Mouse (Mus musculus) splenic B cell, adult 2 months (primary cell): ENCODE results near the gene Fam118a.

Experiments
- DNase-seq: peaks from one replicate; pipeline ENCODE4 v3.0.0-alpha.2; 2011; ENCODE audit warnings: low read depth, low spot score
- H3K27me3 ChIP-seq: 2 replicates; pipeline ENCODE4 v1.6.1; 2012; ENCODE audit warnings: mild to moderate bottlenecking, low read length, moderate library complexity, mixed read lengths; ENCODE audit not compliant: control insufficient read depth, poor library complexity, insufficient read depth, severe bottlenecking
- H3K36me3 ChIP-seq: 2 replicates; pipeline ENCODE4 v1.6.1; 2012; ENCODE audit warnings: mild to moderate bottlenecking, low read length, moderate library complexity, mixed read lengths; ENCODE audit not compliant: control insufficient read depth, poor library complexity, insufficient read depth, severe bottlenecking

The Fam118a gene

DNA sequence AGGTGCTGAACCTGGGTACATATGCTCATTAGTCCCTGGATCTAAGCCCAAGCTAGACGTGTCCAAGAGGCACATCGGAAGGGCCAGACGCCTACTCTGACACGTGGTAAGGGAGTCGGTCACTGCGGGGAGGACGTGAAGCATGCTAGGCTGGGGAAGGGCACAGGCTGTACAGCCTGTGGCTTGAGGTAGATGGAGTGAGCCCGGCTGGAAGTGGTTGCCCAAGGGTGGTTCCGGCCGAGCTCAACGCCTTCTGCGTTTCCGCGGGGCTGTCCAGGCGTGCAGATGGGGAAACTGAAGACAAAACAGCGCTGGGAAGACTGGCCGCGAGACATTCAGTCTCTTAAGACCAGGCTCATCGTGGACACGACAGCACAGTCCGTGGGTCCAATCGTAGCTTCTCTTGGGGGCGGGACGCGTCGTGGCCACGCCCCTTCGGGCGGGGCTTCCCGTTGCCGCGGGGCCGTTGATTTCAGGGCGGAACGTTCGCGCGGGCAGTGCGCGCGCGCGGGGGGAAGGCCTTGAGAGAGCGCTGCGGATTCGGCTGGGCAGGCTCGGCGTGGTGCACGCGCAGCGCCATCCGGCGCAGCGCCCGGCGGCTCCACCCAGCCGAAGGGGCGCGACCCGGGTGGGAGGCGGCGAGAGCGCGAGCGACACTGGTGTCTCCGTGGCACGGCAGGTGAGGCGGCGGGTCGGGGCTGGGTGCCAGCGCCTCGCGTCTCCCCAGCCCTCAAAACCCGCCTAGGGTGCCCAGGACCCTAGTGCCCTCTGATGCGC, 8.0 kb downstream of the Fam118a start:
- DNase-seq = peak; percentile 97
- Histone ChIP-seq H3K36me3 (no peaks in the 10 kb centered on the region), H3K27me3 (no peaks in the 10 kb centered on the region)

GRCm38 (mm10) chr15:85037343-85037690, 8.6 kb downstream of the Fam118a start:
- H3K36me3 ChIP-seq = no peaks in the 10 kb centered on the region
- H3K27me3 ChIP-seq = no peaks in the 10 kb centered on the region
- no peak for DNase-seq

DNA sequence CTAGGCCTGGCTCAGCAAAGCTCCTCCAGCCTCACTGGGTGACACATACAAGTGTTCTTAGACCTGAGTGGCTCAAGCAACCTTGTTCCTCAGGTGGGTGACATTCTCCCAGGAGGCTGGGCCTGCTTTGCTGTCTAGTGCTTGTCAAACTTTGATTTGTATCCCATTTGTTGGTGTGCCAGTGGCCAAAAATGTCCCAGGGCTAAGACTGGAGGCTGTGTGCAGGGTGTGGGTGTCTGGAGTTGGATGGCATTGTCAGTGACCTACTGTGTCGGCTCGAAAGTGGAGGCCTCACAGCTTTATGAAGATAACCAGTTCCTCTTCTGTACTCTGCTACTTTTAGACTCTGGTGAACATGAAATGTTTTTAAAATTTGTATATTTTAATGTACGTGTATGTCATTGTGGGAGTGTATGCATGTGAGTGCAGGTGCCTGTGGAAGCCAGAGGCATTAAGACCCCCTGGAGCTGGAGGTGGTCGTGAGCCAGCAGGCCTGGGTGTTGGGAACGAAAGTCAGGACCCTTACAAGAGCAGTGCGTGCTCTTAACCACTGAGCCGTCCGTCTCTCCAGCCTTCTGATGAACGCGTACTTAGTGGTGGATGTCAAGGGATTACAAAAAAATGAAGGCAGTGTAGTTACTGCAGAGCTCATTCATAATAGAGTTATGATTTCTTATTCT, 12.9 kb downstream of the Fam118a start:
- DNase-seq = no peak
- Histone ChIP-seq H3K36me3 (no peaks in the 10 kb centered on the region; the same call in 1 of the 2 replicates), H3K27me3 (no peaks in the 10 kb centered on the region)

- Histone ChIP-seq H3K36me3 (no peaks in the 10 kb centered on the region; the same call in 1 of the 2 replicates), H3K27me3 (no peaks in the 10 kb centered on the region)
- DNase-seq = peak; percentile 88
These were observed 13.7 kb downstream of the Fam118a start for GRCm38 (mm10) chr15:85042361-85042954.

DNA sequence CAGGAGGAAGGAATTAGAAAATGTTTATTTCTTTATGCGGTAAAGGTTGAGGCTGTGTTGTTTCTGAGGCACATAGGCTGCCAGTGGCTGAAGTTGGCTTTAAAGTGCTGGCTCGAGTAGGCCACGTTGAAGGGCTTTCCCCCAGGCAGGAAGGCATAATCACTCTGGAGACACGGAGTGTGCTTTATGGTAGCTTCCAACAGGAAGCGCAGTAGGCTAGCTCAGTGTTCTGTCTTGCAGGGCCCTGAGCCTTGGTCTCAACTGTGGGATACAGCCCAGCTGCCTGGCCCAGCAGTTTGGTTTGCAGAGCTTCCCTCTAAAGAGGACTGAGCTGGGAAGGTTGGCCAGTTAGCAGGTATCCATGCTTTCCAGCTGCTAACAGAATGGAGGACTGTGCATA, 14.4 kb downstream of the Fam118a start:
- Histone ChIP-seq H3K27me3 (no peaks in the 10 kb centered on the region), H3K36me3 (no peaks in the 10 kb centered on the region; the same call in 1 of the 2 replicates)
- no peak for DNase-seq

GRCm38 (mm10) chr15:85043761-85044160, 15.0 kb downstream of the Fam118a start:
- no peak for DNase-seq
- Histone ChIP-seq H3K27me3 (no peaks in the 10 kb centered on the region), H3K36me3 (no peaks in the 10 kb centered on the region; the same call in 1 of the 2 replicates)

DNA sequence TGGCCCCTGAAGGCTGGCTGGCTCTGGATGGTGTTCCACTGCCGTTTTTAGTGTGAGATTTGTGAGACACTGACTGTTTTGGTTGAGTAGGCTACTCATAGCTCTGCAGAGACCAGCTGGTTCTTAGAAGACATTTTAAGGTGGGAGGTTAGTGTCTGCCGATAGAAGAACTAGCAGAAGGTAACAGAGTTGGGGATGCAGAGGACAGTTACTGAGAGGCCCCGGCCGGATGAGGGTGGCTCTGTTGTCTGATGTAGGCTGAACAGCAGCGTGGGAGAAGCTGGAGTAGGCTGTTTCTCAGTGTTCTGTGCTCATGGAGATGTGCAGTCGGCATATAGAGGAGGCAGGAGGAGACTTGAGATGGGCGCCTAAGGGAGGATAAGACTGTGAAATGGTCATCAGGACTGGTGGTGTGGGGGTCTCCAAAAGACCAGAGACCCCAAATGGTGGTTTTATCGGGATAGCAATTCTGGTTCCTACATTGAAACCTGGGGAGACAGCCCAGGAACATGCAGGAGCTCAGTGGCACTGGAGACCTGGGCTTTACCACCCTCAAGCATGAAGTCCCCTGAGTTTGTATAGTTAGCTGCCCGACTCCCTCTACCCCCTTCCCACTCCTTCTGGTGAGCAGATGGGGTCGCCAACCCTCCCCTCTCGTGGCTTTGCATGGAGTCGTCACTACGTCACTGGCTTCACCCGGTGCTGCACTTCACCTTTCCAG, 17.6 kb downstream of the Fam118a start:
- peaks cover 3% of the 10 kb centered on the region for H3K36me3 ChIP-seq
- H3K27me3 ChIP-seq = no peaks in the 10 kb centered on the region
- DNase-seq = no peak

DNA sequence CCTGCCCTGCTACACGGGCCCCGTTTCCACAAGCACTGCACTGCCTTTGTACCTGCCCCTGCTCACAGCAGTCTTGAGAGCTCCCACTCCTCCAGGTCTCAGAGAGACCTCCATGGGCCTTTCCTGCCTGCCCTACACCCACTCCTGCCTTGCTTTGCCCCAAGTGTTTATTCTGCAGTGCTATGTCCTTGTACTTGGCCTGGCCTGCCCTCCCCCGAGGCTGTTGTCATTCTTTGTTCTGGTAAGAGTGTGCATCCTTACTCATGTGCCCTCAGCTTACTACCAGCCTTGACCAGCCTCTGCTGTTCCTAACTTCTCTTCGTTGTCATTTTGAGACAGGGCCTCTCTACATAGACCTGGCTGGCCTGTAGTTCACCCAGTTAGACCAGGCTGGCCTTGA, 19.1 kb downstream of the Fam118a start:
- Histone ChIP-seq H3K27me3 (no peaks in the 10 kb centered on the region), H3K36me3 (peaks cover 4% of the 10 kb centered on the region)
- DNase-seq = no peak

- no peaks in the 10 kb centered on the region for H3K27me3 ChIP-seq
- no peak for DNase-seq
- H3K36me3 ChIP-seq = peaks cover 11% of the 10 kb centered on the region
These were observed 21.0 kb downstream of the Fam118a start for GRCm38 (mm10) chr15:85049758-85050157.

DNA sequence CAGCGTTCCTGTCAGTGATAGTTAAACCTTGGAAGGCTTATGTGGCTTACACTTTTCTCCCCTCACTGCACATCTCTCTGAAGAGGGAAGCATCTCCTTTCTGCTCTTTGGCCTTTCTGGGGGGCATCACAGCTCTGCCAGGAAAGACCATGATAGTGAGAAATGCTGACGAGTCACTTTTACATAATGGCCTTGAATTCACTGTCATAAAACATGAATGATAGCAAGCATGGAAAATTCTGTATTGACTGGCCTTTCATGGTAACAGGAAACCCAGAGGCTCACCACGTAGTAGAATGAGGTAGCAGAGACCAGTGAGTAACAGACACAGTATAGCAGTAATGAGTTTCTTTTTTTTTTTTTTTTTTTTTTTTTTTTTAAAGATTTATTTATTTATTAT, 25.4 kb downstream of the Fam118a start:
- peaks cover 14% of the 10 kb centered on the region for H3K36me3 ChIP-seq

DNA sequence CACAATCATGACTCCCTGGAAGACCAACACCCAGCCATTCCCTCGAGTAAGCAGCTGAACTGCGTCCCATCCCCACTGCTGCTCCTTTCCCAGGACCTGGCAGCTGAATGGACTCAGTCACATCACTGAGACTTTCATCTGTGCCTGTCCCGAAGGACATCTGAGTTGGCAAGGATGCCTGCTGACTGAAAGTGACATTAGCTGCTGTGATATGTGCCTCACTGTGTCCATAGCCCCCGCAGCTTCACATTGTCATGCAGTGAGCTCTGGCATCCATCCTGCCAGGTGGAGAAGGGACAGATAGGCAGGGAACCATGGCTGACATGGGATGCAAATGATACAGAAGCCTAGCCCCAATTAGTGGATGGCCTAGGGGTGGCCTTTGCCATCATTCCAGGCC, 26.4 kb downstream of the Fam118a start:
- no peaks in the 10 kb centered on the region for H3K27me3 ChIP-seq
- DNase-seq = no peak
- peaks cover 13% of the 10 kb centered on the region for H3K36me3 ChIP-seq

More for the DNA sequence above, 25.4 kb downstream of the Fam118a start:
- no peak for DNase-seq
- H3K27me3 ChIP-seq = no peaks in the 10 kb centered on the region

DNA sequence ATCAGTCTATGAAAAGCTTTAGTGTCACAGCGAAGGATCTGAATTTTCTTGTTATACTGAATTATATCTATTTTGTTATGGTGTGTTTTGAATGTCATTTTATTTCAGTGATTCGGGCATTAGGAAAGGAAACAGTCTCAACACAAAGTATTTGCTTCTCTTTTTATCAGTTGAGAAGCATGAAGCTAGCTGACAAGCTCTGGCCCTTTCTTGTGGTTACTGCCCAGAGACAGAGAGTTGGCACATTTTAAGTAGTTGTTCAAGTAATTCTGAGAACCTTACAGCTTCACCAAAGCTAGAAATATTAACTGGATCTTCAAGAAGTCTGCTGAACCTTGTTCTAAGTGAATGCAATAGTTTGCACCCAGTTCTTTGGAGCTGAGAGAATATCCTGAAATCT, 34.7 kb downstream of the Fam118a start:
- peaks cover 3% of the 10 kb centered on the region; the same call in 1 of the 2 replicates for H3K36me3 ChIP-seq

GRCm38 (mm10) chr15:85070561-85070960, 41.8 kb downstream of the Fam118a start:
- Histone ChIP-seq H3K27me3 (no peaks in the 10 kb centered on the region), H3K36me3 (no peaks in the 10 kb centered on the region)
- DNase-seq = peak; percentile 73

More for the DNA sequence above, 34.7 kb downstream of the Fam118a start:
- DNase-seq = no peak
- H3K27me3 ChIP-seq = no peaks in the 10 kb centered on the region; the same call in 1 of the 2 replicates

- Histone ChIP-seq H3K27me3 (no peaks in the 10 kb centered on the region), H3K36me3 (no peaks in the 10 kb centered on the region)
- DNase-seq = no peak
These were observed 43.9 kb downstream of the Fam118a start for GRCm38 (mm10) chr15:85072651-85073050.
